Mouse (Mus musculus) heart, embryonic 12.5 days (tissue): ENCODE results near the gene Reln. TPM values are rescaled to one million over a fixed set of nuclear protein-coding genes. Genes with fewer than 3 reads are reported as not detected.

Experiments used
- polyA plus RNA-seq: library from polyadenylated mRNA; unstranded; fragments of >200 nt; fragmentation: Nextera tagmentation; extraction: Ambion mirVana; gene quantifications from 2 replicates; pipeline ENCODE4 v1.2.1, GENCODE M21; 2016

Gene Reln
- polyA plus RNA-seq, 1 experiment from 2014 or later = 4.6 TPM

Other genes starting within 250 kb of the Reln start
- gene Orc5, start 205.7 kb upstream of the Reln start, polyA plus RNA-seq = 34.4 and 35.3 TPM in 2 replicates